Mouse (Mus musculus): ENCODE measurements at regions not wholly inside any gene's neighbourhood (a gene's known extent, or its start where the extent isn't known, plus 50 kb on each side); places are given as distances from the start of the nearest gene placed in this dataset.
"Not testable (repeated sequence)": the region's sequence is repeated elsewhere in the genome, so short reads cannot be mapped to it uniquely, and the experiment has no call there.

DNA sequence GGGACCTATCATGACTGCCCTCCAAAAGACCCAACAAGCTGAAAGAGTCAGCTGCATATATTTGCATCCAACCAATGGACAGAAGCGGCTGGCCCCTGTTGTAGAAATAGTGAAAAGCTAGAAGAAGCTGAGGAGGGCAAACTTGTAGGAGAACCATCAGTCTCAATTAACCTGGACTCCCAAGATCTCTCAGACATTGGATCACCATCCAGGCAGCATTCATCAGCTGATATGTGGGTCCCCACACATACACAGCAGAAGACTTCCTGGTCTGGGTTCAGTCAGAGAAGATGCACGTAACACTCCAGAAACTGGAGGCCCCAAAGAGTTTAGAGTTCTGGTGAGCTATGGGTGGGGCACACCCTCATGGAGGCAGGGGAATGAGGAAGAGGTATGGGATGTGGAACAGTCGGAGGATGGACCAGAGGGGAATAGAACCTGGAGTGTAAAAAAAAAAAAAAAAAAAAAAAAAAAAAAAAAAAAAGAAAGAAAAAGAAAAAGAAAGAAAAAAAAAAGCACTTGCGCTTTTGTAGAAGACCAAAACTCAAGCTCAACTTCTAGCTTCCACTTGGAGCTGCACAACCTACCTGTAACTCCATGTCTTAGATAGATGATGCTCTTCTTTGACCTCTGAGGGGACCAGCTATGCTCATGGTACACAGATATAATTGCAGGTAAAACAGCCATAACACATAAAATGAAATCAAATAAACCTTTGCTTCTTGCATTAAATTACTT is 1860.6 kb upstream of the G6pd2 start:
- Histone ChIP-seq H3K36me3 (ENCODE audit: control insufficient read depth, insufficient read depth) (no peaks in the 10 kb centered on the region), H3K27ac (ENCODE audit: low read depth, low read length) (no peak overlapping the region), H3K27me3 (replicated peaks; ENCODE audit: control insufficient read depth, insufficient read depth, low read length) (no peaks in the 10 kb centered on the region), H3K4me2 (replicated peaks; ENCODE audit: low read depth) (no peak overlapping the region), H3K4me1 (replicated peaks; ENCODE audit: control insufficient read depth, insufficient read depth, low read length) (no peaks in the 10 kb centered on the region), H3K4me3 (ENCODE audit: low read depth, low read length) (no peak overlapping the region), H3K9ac (ENCODE audit: low read depth, low read length) (no peak overlapping the region), H3K9me3 (ENCODE audit: control insufficient read depth) (no peaks in the 10 kb centered on the region)
- no peak for TF ChIP-seq CTCF (IDR thresholded peaks at IDR 0.05; ENCODE audit: low read depth)
- ATAC-seq, result no peak
- WGBS, result 89% methylated on average over 4 of the region's 4 CpGs

DNA sequence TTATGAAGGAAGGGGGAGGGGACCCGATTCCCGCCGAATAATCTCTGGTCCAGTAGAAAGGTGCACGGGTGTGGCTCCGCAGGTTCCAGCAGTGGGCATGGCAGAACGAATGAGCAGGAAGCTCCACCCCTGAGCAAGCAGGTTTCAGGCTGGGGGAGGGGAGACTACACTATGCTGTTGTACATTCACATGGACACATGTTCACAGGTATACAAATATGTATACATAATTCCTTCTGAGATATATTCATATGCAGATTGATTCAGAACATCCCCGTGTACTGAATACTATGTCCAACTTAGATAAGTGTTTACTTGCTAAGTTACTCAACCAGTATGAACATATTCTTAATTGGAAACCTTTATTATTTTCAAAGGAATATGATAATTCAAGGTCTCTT is 1852.4 kb upstream of the G6pd2 start:
- 94% methylated on average over 4 of the region's 7 CpGs for WGBS
- not testable (repeated sequence) for H3K9me3 ChIP-seq (ENCODE audit: control insufficient read depth); H3K4me2 ChIP-seq (replicated peaks; ENCODE audit: low read depth); H3K9ac ChIP-seq (ENCODE audit: low read depth, low read length); H3K4me3 ChIP-seq (ENCODE audit: low read depth, low read length); H3K27me3 ChIP-seq (replicated peaks; ENCODE audit: control insufficient read depth, insufficient read depth, low read length); H3K27ac ChIP-seq (ENCODE audit: low read depth, low read length); H3K4me1 ChIP-seq (replicated peaks; ENCODE audit: control insufficient read depth, insufficient read depth, low read length); ATAC-seq; H3K36me3 ChIP-seq (ENCODE audit: control insufficient read depth, insufficient read depth)

- peak; percentile 55 for TF ChIP-seq CTCF (IDR thresholded peaks at IDR 0.05; ENCODE audit: low read depth)
- no peak overlapping the region for H3K4me3 ChIP-seq (ENCODE audit: low read depth, low read length)
- H3K4me2 ChIP-seq (replicated peaks; ENCODE audit: low read depth), result no peak overlapping the region
- H3K4me1 ChIP-seq (replicated peaks; ENCODE audit: control insufficient read depth, insufficient read depth, low read length), result no peaks in the 10 kb centered on the region
- H3K36me3 ChIP-seq (ENCODE audit: control insufficient read depth, insufficient read depth), result no peaks in the 10 kb centered on the region
- H3K9me3 ChIP-seq (ENCODE audit: control insufficient read depth), result no peaks in the 10 kb centered on the region
- 61% methylated on average over 3 of the region's 3 CpGs for WGBS
- no peaks in the 10 kb centered on the region for H3K27me3 ChIP-seq (replicated peaks; ENCODE audit: control insufficient read depth, insufficient read depth, low read length)
- no peak for ATAC-seq
- H3K9ac ChIP-seq (ENCODE audit: low read depth, low read length), result no peak overlapping the region
- no peak overlapping the region for H3K27ac ChIP-seq (ENCODE audit: low read depth, low read length)
These were observed 1811.9 kb upstream of the G6pd2 start for GRCm38 (mm10) chr5:59996698-59997097.

- WGBS, result 88% methylated on average over 6 of the region's 7 CpGs
- H3K4me3 ChIP-seq (ENCODE audit: low read depth, low read length); H3K9ac ChIP-seq (ENCODE audit: low read depth, low read length); H3K4me2 ChIP-seq (replicated peaks; ENCODE audit: low read depth); H3K27me3 ChIP-seq (replicated peaks; ENCODE audit: control insufficient read depth, insufficient read depth, low read length); H3K36me3 ChIP-seq (ENCODE audit: control insufficient read depth, insufficient read depth); H3K4me1 ChIP-seq (replicated peaks; ENCODE audit: control insufficient read depth, insufficient read depth, low read length); H3K9me3 ChIP-seq (ENCODE audit: control insufficient read depth); H3K27ac ChIP-seq (ENCODE audit: low read depth, low read length): not testable (repeated sequence)
- ATAC-seq, result peak; percentile 100
These were observed 1765.9 kb upstream of the G6pd2 start for GRCm38 (mm10) chr5:60042603-60043175.

GRCm38 (mm10) chr5:60049053-60049452 is 1759.6 kb upstream of the G6pd2 start:
- Histone ChIP-seq H3K27me3 (replicated peaks; ENCODE audit: control insufficient read depth, insufficient read depth, low read length) (no peaks in the 10 kb centered on the region), H3K4me1 (replicated peaks; ENCODE audit: control insufficient read depth, insufficient read depth, low read length) (no peaks in the 10 kb centered on the region), H3K4me2 (replicated peaks; ENCODE audit: low read depth) (no peak overlapping the region), H3K9me3 (ENCODE audit: control insufficient read depth) (no peaks in the 10 kb centered on the region), H3K36me3 (ENCODE audit: control insufficient read depth, insufficient read depth) (no peaks in the 10 kb centered on the region), H3K27ac (ENCODE audit: low read depth, low read length) (no peak overlapping the region), H3K9ac (ENCODE audit: low read depth, low read length) (no peak overlapping the region), H3K4me3 (ENCODE audit: low read depth, low read length) (no peak overlapping the region)
- no peak for TF ChIP-seq CTCF (IDR thresholded peaks at IDR 0.05; ENCODE audit: low read depth)
- ATAC-seq, result no peak
- 90% methylated on average over 3 of the region's 3 CpGs for WGBS

GRCm38 (mm10) chr5:60061178-60061577 is 1747.4 kb upstream of the G6pd2 start:
- WGBS, result 60% methylated on average over 6 of the region's 6 CpGs
- Histone ChIP-seq H3K4me3 (ENCODE audit: low read depth, low read length) (no peak overlapping the region), H3K27me3 (replicated peaks; ENCODE audit: control insufficient read depth, insufficient read depth, low read length) (no peaks in the 10 kb centered on the region), H3K9ac (ENCODE audit: low read depth, low read length) (no peak overlapping the region), H3K36me3 (ENCODE audit: control insufficient read depth, insufficient read depth) (no peaks in the 10 kb centered on the region), H3K4me1 (replicated peaks; ENCODE audit: control insufficient read depth, insufficient read depth, low read length) (no peaks in the 10 kb centered on the region), H3K27ac (ENCODE audit: low read depth, low read length) (no peak overlapping the region), H3K4me2 (replicated peaks; ENCODE audit: low read depth) (no peak overlapping the region), H3K9me3 (ENCODE audit: control insufficient read depth) (no peaks in the 10 kb centered on the region)
- no peak for ATAC-seq
- no peak for TF ChIP-seq CTCF (IDR thresholded peaks at IDR 0.05; ENCODE audit: low read depth)
